8 mouse cellular contexts compared by ENCODE assay signal in genomic region chr12:21136462-21136751, GRCm38 (mm10).
DNase-seq lines count a peak whose midpoint lies in the region; ATAC-seq and TF ChIP-seq lines count a peak whose summit lies in the region.

No protein-coding gene starts in this region.

- H3K4me1 ChIP-seq in lung, embryonic 14.5 days (ENCODE audit: insufficient read depth), result peaks cover 18% of the 10 kb centered on the region
- H3K4me1 ChIP-seq in heart, postnatal 0 days (ENCODE audit: control insufficient read depth, insufficient read depth), result peaks cover 40% of the 10 kb centered on the region
- H3K4me1 ChIP-seq in midbrain, embryonic 16.5 days (ENCODE audit: control insufficient read depth, insufficient read depth, low read length), result peaks cover 35% of the 10 kb centered on the region

- DNase-seq in adrenal gland, adult 8-10 months, result peak; percentile 79
- DNase-seq in adrenal gland, postnatal 4 days (ENCODE audit: low spot score in 2 of 2), result no peak
- peak; percentile 46 for DNase-seq in lung, embryonic 14.5 days
- no peak for DNase-seq in lung, postnatal 25 days (ENCODE audit: low spot score)
- DNase-seq in heart, postnatal 0 days (ENCODE audit: low spot score), result no peak
- DNase-seq in embryo, embryonic 10.5 days (ENCODE audit: low spot score), result no peak
- DNase-seq in right cerebral cortex, postnatal 4 days, result no peak

- no peak overlapping the region for H3K9ac ChIP-seq in lung, embryonic 14.5 days
- H3K9ac ChIP-seq in heart, postnatal 0 days (replicated peaks; ENCODE audit: low read depth, low read length), result no peak overlapping the region
- no peak overlapping the region for H3K9ac ChIP-seq in midbrain, embryonic 16.5 days (ENCODE audit: low read depth, low read length)

- no peaks in the 10 kb centered on the region for H3K36me3 ChIP-seq in lung, embryonic 14.5 days (ENCODE audit: insufficient read depth)
- H3K36me3 ChIP-seq in heart, postnatal 0 days (replicated peaks; ENCODE audit: control insufficient read depth, insufficient read depth, low read length), result no peaks in the 10 kb centered on the region
- no peaks in the 10 kb centered on the region for H3K36me3 ChIP-seq in midbrain, embryonic 16.5 days (ENCODE audit: control insufficient read depth, insufficient read depth, low read length)

- H3K9me3 ChIP-seq in lung, embryonic 14.5 days (ENCODE audit: low read depth, low read length), result no peaks in the 10 kb centered on the region
- no peaks in the 10 kb centered on the region for H3K9me3 ChIP-seq in heart, postnatal 0 days (replicated peaks; ENCODE audit: control insufficient read depth, low read length)
- H3K9me3 ChIP-seq in midbrain, embryonic 16.5 days (replicated peaks; ENCODE audit: control insufficient read depth, low read length, poor library complexity, severe bottlenecking), result no peaks in the 10 kb centered on the region

- no peaks in the 10 kb centered on the region for H3K27me3 ChIP-seq in lung, embryonic 14.5 days (ENCODE audit: insufficient read depth, low read length)
- H3K27me3 ChIP-seq in heart, postnatal 0 days (ENCODE audit: control insufficient read depth, insufficient read depth, low read length), result no peaks in the 10 kb centered on the region
- no peaks in the 10 kb centered on the region for H3K27me3 ChIP-seq in midbrain, embryonic 16.5 days (ENCODE audit: control insufficient read depth, insufficient read depth, low read depth, low read length)

- WGBS in lung, embryonic 14.5 days, result 72% methylated on average over 2 of the region's 2 CpGs
- WGBS in heart, postnatal 0 days, result 37% methylated on average over 2 of the region's 2 CpGs
- WGBS in midbrain, embryonic 16.5 days, result 77% methylated on average over 2 of the region's 2 CpGs

- no peak overlapping the region for H3K4me2 ChIP-seq in lung, embryonic 14.5 days
- H3K4me2 ChIP-seq in heart, postnatal 0 days (ENCODE audit: low read depth, low read length), result no peak overlapping the region
- H3K4me2 ChIP-seq in midbrain, embryonic 16.5 days (ENCODE audit: low read length), result no peak overlapping the region

- no peak for TF ChIP-seq CTCF in lung, embryonic 14.5 days (IDR thresholded peaks at IDR 0.05; ENCODE audit: low read depth)
- TF ChIP-seq CTCF in heart, postnatal 0 days (IDR thresholded peaks at IDR 0.05; ENCODE audit: low read depth), result no peak

- H3K27ac ChIP-seq in lung, embryonic 14.5 days (ENCODE audit: low read depth), result peak overlapping the region; percentile 42; the same call in 1 of the 2 replicates
- H3K27ac ChIP-seq in heart, postnatal 0 days (ENCODE audit: low read depth), result peak overlapping the region; percentile 72
- peak overlapping the region; percentile 33; the same call in 1 of the 2 replicates for H3K27ac ChIP-seq in midbrain, embryonic 16.5 days (ENCODE audit: low read length)

- no peak for ATAC-seq in lung, embryonic 14.5 days (ENCODE audit: insufficient read depth)
- ATAC-seq in heart, postnatal 0 days (ENCODE audit: insufficient read depth, low read depth), result no peak
- ATAC-seq in midbrain, embryonic 16.5 days, result peak; percentile 49

- H3K4me3 ChIP-seq in lung, embryonic 14.5 days (ENCODE audit: low read depth, low read length), result no peak overlapping the region
- no peak overlapping the region for H3K4me3 ChIP-seq in heart, postnatal 0 days (ENCODE audit: low read depth, low read length)
- H3K4me3 ChIP-seq in midbrain, embryonic 16.5 days (ENCODE audit: low read depth, low read length), result no peak overlapping the region

- TF ChIP-seq EP300 in heart, postnatal 0 days (IDR thresholded peaks at IDR 0.05; ENCODE audit: low read depth), result no peak

Comparison
In these comparisons a context has a peak if more than half of its experiments do, and no peak if none do; other contexts are left out.
1. DNase-seq: peak in adrenal gland, adult 8-10 months (single experiment) and lung, embryonic 14.5 days (single experiment); none in adrenal gland, postnatal 4 days (0 of 2), lung, postnatal 25 days (single experiment), heart, postnatal 0 days (single experiment), embryo, embryonic 10.5 days (single experiment) and right cerebral cortex, postnatal 4 days (single experiment).
2. Peak in every context shown above with its lines, with median percentiles within 50 percentile points of each other: H3K27ac ChIP-seq.